Mouse (Mus musculus) cerebellum, adult 2 months (tissue): ENCODE measurements around the gene Rcc1l.

Experiments
- CTCF ChIP-seq: fragments of 200-500 bp; IDR thresholded peaks from 2 replicates; pipeline ENCODE4 v1.5.1; 2011; ENCODE audit warnings: low read depth, mild to moderate bottlenecking, control low read depth, low read length, moderate library complexity, borderline replicate concordance; ENCODE audit not compliant: insufficient read depth
- POLR2A ChIP-seq: fragments of 200-500 bp; IDR thresholded peaks from 2 replicates; pipeline ENCODE4 v1.6.1; 2011; ENCODE audit warnings: low read length, control low read depth, borderline replicate concordance; ENCODE audit not compliant: insufficient read depth

DNA sequence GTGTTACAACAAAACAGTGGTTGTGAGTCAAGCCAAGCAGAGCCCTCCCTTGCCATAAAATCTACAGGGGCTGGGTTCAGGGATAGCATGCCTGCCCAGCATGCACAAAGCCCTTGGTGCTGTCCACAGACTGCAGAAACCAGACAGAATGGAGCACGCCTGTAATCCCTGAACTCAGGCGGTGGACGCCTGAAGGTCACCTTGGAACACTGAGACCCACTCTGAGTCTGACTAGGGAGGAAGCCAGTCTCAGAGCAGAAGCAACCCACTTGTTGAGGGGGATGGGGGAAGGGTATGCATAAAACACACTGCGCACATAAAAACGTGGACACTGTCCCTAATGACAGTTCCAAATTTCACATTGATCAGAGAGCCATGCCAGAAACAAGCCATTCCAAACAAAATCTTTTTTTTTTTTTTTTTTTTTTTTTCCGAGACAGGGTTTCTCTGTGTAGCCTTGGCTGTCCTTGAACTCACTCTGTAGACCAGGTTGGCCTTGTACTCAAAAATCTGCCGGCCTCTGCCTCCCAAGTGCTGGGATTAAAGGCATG lies 20.6 kb downstream of the Rcc1l start:
- TF ChIP-seq POLR2A (no peak), CTCF (no peak)
